In genomic region chr3:153365057-153365755, GRCm38 (mm10) we compare ENCODE assay signal across 19 mouse cellular contexts.
A peak's percentile ranks its signal among the peaks of the same experiment; 100 is the strongest.
DNase-seq lines count a peak whose midpoint lies in the region; ATAC-seq and TF ChIP-seq lines count a peak whose summit lies in the region.
"Had no signal": no experiment of that assay in that cellular context is flagged by ENCODE, and none has a peak within 500 bp of the region (broad histone marks: within the 10 kb centered on the region; RNA-seq: fewer than 3 reads in every experiment).

No protein-coding gene starts in this region.

- 56% methylated on average over 10 of the region's 10 CpGs for WGBS in hindbrain, embryonic 11.5 days
- WGBS in midbrain, embryonic 11.5 days: 67% methylated on average over 10 of the region's 10 CpGs

- H3K27ac ChIP-seq in hindbrain, embryonic 11.5 days (ENCODE audit: low read depth, low read length): no peak overlapping the region
- H3K27ac ChIP-seq in midbrain, embryonic 11.5 days (ENCODE audit: low read depth, low read length): no peak overlapping the region
- H3K27ac ChIP-seq in layer of hippocampus, adult 2 months: no peak overlapping the region
- H3K27ac ChIP-seq: embryonic facial prominence, embryonic 15.5 days; liver, embryonic 14.5 days; lung, embryonic 15.5 days had no signal

- no peak overlapping the region for H3K4me2 ChIP-seq in hindbrain, embryonic 11.5 days (replicated peaks; ENCODE audit: low read depth, low read length)
- no peak overlapping the region for H3K4me2 ChIP-seq in midbrain, embryonic 11.5 days
- H3K4me2 ChIP-seq: embryonic facial prominence, embryonic 15.5 days; lung, embryonic 15.5 days had no signal

- H3K27me3 ChIP-seq in hindbrain, embryonic 11.5 days (ENCODE audit: control insufficient read depth, insufficient read depth, low read length): no peaks in the 10 kb centered on the region
- no peaks in the 10 kb centered on the region for H3K27me3 ChIP-seq in midbrain, embryonic 11.5 days (ENCODE audit: control insufficient read depth, insufficient read depth, low read length)
- H3K27me3 ChIP-seq: embryonic facial prominence, embryonic 15.5 days; lung, embryonic 15.5 days had no signal

- no peaks in the 10 kb centered on the region for H3K36me3 ChIP-seq in hindbrain, embryonic 11.5 days (ENCODE audit: control insufficient read depth, insufficient read depth, low read length)
- H3K36me3 ChIP-seq in midbrain, embryonic 11.5 days (ENCODE audit: control insufficient read depth, insufficient read depth, low read length): no peaks in the 10 kb centered on the region
- H3K36me3 ChIP-seq: embryonic facial prominence, embryonic 15.5 days; lung, embryonic 15.5 days had no signal

- H3K4me3 ChIP-seq in hindbrain, embryonic 11.5 days (ENCODE audit: low read depth, low read length): no peak overlapping the region
- H3K4me3 ChIP-seq in midbrain, embryonic 11.5 days (ENCODE audit: low read depth, low read length): no peak overlapping the region
- H3K4me3 ChIP-seq in layer of hippocampus, adult 2 months: no peak overlapping the region
- H3K4me3 ChIP-seq: embryonic facial prominence, embryonic 15.5 days; lung, embryonic 15.5 days had no signal

- H3K4me1 ChIP-seq in hindbrain, embryonic 11.5 days (replicated peaks; ENCODE audit: control insufficient read depth, insufficient read depth, low read length): no peaks in the 10 kb centered on the region
- no peaks in the 10 kb centered on the region for H3K4me1 ChIP-seq in midbrain, embryonic 11.5 days (ENCODE audit: control insufficient read depth, insufficient read depth, low read length)
- H3K4me1 ChIP-seq: embryonic facial prominence, embryonic 15.5 days; lung, embryonic 15.5 days had no signal

- no peak overlapping the region for H3K9ac ChIP-seq in hindbrain, embryonic 11.5 days (ENCODE audit: low read depth, low read length)
- no peak overlapping the region for H3K9ac ChIP-seq in midbrain, embryonic 11.5 days (ENCODE audit: low read length)
- H3K9ac ChIP-seq: embryonic facial prominence, embryonic 15.5 days; liver, embryonic 14.5 days; lung, embryonic 15.5 days had no signal

- TF ChIP-seq CTCF in layer of hippocampus, adult 2 months (conservative IDR thresholded peaks at IDR 0.05): no peak

- peak; percentile 5 for DNase-seq in retina, embryonic 14.5 days (ENCODE audit: low spot score)
- no peak for DNase-seq in retina, postnatal 1 day
- no peak for DNase-seq in hindbrain, embryonic 11.5 days (ENCODE audit: low spot score)
- DNase-seq in midbrain, embryonic 11.5 days (ENCODE audit: low spot score, missing footprints): peak; percentile 54
- DNase-seq in layer of hippocampus, adult 2 months (ENCODE audit: low spot score in 2 of 2): no peak
- DNase-seq in layer of hippocampus, adult 8-10 months (ENCODE audit: low spot score in 2 of 2): no peak
- no peak for DNase-seq in heart, adult 8-10 months (ENCODE audit: low spot score)
- DNase-seq: adrenal gland, postnatal 36 days; B cell, adult 2 months; cerebellum, adult 18-20 months; cerebellum, postnatal 36 days; heart, postnatal 36 days; kidney, postnatal 36 days; lung, postnatal 4 days; right cerebral cortex, adult 18-20 months had no signal

- H3K9me3 ChIP-seq in hindbrain, embryonic 11.5 days (ENCODE audit: control insufficient read depth, low read length): no peaks in the 10 kb centered on the region
- H3K9me3 ChIP-seq in midbrain, embryonic 11.5 days (ENCODE audit: control insufficient read depth, low read length): no peaks in the 10 kb centered on the region
- H3K9me3 ChIP-seq: embryonic facial prominence, embryonic 15.5 days; lung, embryonic 15.5 days had no signal

- peak; percentile 70 for ATAC-seq in hindbrain, embryonic 11.5 days (ENCODE audit: low FRiP score)
- ATAC-seq in midbrain, embryonic 11.5 days (ENCODE audit: low FRiP score): no peak
- ATAC-seq: intestine, embryonic 16.5 days had no signal

Comparison
In these comparisons a context has a peak if more than half of its experiments do, and no peak if none do; other contexts are left out.
1. DNase-seq: peak in retina, embryonic 14.5 days (single experiment) and midbrain, embryonic 11.5 days (single experiment); none in retina, postnatal 1 day (single experiment), hindbrain, embryonic 11.5 days (single experiment), layer of hippocampus, adult 2 months (0 of 2), layer of hippocampus, adult 8-10 months (0 of 2) and heart, adult 8-10 months (single experiment).